Mouse (Mus musculus) kidney, adult 18-20 months (tissue): Measurements from ENCODE around the gene 4931409K22Rik.
A peak's percentile ranks its signal among the peaks of the same experiment; 100 is the strongest.
"Not testable (repeated sequence)": the region's sequence is repeated elsewhere in the genome, so short reads cannot be mapped to it uniquely, and the experiment has no call there.

ENCODE experiments used
- DNase-seq: peaks from one replicate; pipeline ENCODE4 v3.0.0; 2021

4931409K22Rik gene

GRCm38 (mm10) chr5:24593230-24593629, 36.6 kb upstream of the 4931409K22Rik start:
- no peak for DNase-seq

- DNase-seq = no peak
Observed at GRCm38 (mm10) chr5:24592471-24593160, 36.0 kb upstream of the 4931409K22Rik start.

- DNase-seq = peak; percentile 50
Observed at GRCm38 (mm10) chr5:24591796-24592470, 35.3 kb upstream of the 4931409K22Rik start.

GRCm38 (mm10) chr5:24591268-24591721, 34.7 kb upstream of the 4931409K22Rik start:
- DNase-seq = peak; percentile 27

GRCm38 (mm10) chr5:24589511-24590500, 33.2 kb upstream of the 4931409K22Rik start:
- DNase-seq = no peak

- DNase-seq = no peak
Observed at GRCm38 (mm10) chr5:24587200-24587577, 30.6 kb upstream of the 4931409K22Rik start.

GRCm38 (mm10) chr5:24586547-24587199, 30.1 kb upstream of the 4931409K22Rik start, which contains the start of gene Chpf2:
Gene Chpf2, plus strand, starts transcription at chr5:24586741.
- peak; percentile 81 for DNase-seq

GRCm38 (mm10) chr5:24586106-24586505, 29.5 kb upstream of the 4931409K22Rik start:
- DNase-seq = no peak

- no peak for DNase-seq
Observed at GRCm38 (mm10) chr5:24578109-24578963, 21.7 kb upstream of the 4931409K22Rik start.

- DNase-seq = peak; percentile 100
Observed at GRCm38 (mm10) chr5:24577183-24577929, 20.7 kb upstream of the 4931409K22Rik start, which contains the start of gene Abcf2. Gene Abcf2, minus strand, starts transcription at chr5:24577467.

- DNase-seq = no peak
Observed at GRCm38 (mm10) chr5:24576801-24577182, 20.2 kb upstream of the 4931409K22Rik start.

- no peak for DNase-seq
Observed at GRCm38 (mm10) chr5:24575948-24576347, 19.3 kb upstream of the 4931409K22Rik start.

- not testable (repeated sequence) for DNase-seq
Observed at GRCm38 (mm10) chr5:24555335-24555734, 1.3 kb downstream of the 4931409K22Rik start.

- DNase-seq = no peak
Observed at GRCm38 (mm10) chr5:24553621-24554244, 2.9 kb downstream of the 4931409K22Rik start.

GRCm38 (mm10) chr5:24551317-24551688, 5.3 kb downstream of the 4931409K22Rik start:
- no peak for DNase-seq

- peak; percentile 32 for DNase-seq
Observed at GRCm38 (mm10) chr5:24550598-24551316, 5.9 kb downstream of the 4931409K22Rik start.

- DNase-seq = no peak
Observed at GRCm38 (mm10) chr5:24542643-24543042, 14.0 kb downstream of the 4931409K22Rik start.

GRCm38 (mm10) chr5:24541144-24541569, 15.5 kb downstream of the 4931409K22Rik start:
- DNase-seq = no peak

- peak; percentile 55 for DNase-seq
Observed at GRCm38 (mm10) chr5:24540387-24541143, 16.0 kb downstream of the 4931409K22Rik start, which contains the start of gene Asb10. Gene Asb10, minus strand, starts transcription at chr5:24540978.
